Mouse (Mus musculus) liver, embryonic 14.5 days (tissue): ENCODE results near the gene Gimd1.

Experiments
- CTCF ChIP-seq: IDR thresholded peaks from 2 replicates; pipeline ENCODE4 v1.5.1; 2016; ENCODE audit warnings: antibody characterized with exemption, low read depth, control low read depth
- EP300 ChIP-seq: IDR thresholded peaks from 2 replicates; pipeline ENCODE4 v1.6.1; 2016; ENCODE audit warnings: antibody characterized with exemption, low read depth

- TF ChIP-seq CTCF, result no peak
- TF ChIP-seq EP300, result no peak
Observed at GRCm38 (mm10) chr3:132677494-132677893, 47.9 kb downstream of the Gimd1 start.
